Mouse (Mus musculus) lung, embryonic 16.5 days (tissue): ENCODE data around the gene Kif26b. TPM values are rescaled to one million over a fixed set of nuclear protein-coding genes. Genes with fewer than 3 reads are reported as not detected.

Source experiments
- ATAC-seq: fragments of 200-750 bp; cut with Nextera tagmentation; 2 replicates; pipeline ENCODE4 v1.8.0; 2017; ENCODE audit warnings: low read depth, mild to moderate bottlenecking, moderate library complexity
- H3K27ac ChIP-seq: fragments of 300-500 bp; sonication (generic); 2 replicates; pipeline ENCODE4 v1.5.1; 2014; ENCODE audit warnings: mild to moderate bottlenecking, control low read depth, low read length
- H3K27me3 ChIP-seq: fragments of 300-500 bp; sonication (generic); 2 replicates; pipeline ENCODE4 v1.6.1; 2014; ENCODE audit warnings: low read depth, low read length, mixed read lengths; ENCODE audit not compliant: control insufficient read depth, insufficient read depth
- H3K36me3 ChIP-seq: fragments of 300-500 bp; sonication (generic); 2 replicates; pipeline ENCODE4 v1.6.1; 2014; ENCODE audit warnings: low read length; ENCODE audit not compliant: control insufficient read depth, insufficient read depth
- H3K4me1 ChIP-seq: fragments of 300-500 bp; sonication (generic); replicated peaks from 2 replicates; pipeline ENCODE4 v1.6.1; 2014; ENCODE audit warnings: low read length, mixed read lengths; ENCODE audit not compliant: control insufficient read depth, insufficient read depth
- H3K4me2 ChIP-seq: fragments of 300-500 bp; sonication (generic); 2 replicates; pipeline ENCODE4 v1.6.1; 2014; ENCODE audit warnings: low read depth, low read length, control low read depth
- H3K4me3 ChIP-seq: fragments of 300-500 bp; sonication (generic); 2 replicates; pipeline ENCODE4 v1.5.1; 2014; ENCODE audit warnings: mild to moderate bottlenecking, low read length, control low read depth
- H3K9ac ChIP-seq: fragments of 300-500 bp; sonication (generic); 2 replicates; pipeline ENCODE4 v1.6.1; 2014; ENCODE audit warnings: low read length, control low read depth
- H3K9me3 ChIP-seq: fragments of 300-500 bp; sonication (generic); 2 replicates; pipeline ENCODE4 v1.6.1; 2016; ENCODE audit warnings: low read length; ENCODE audit not compliant: control insufficient read depth
- WGBS: fragments of 180-500 bp; shearing (Covaris S2); extraction: QIAGEN DNeasy Blood & Tissue Kit; methylation state at CpG from one replicate; pipeline ENCODE4 v1.1.7; 2014; 5-methylcytosine and 5-hydroxymethylcytosine counted together
- polyA plus RNA-seq: library from polyadenylated mRNA; unstranded; fragments of >200 nt; fragmentation: Nextera tagmentation; extraction: Ambion mirVana; gene quantifications from 2 replicates; pipeline ENCODE4 v1.2.1, GENCODE M21; 2015

Gene Kif26b
- polyA plus RNA-seq, 1 experiment from 2014 or later: 0.68 TPM

- Histone ChIP-seq H3K36me3 (no peaks in the 10 kb centered on the region), H3K4me2 (no peak overlapping the region), H3K4me3 (no peak overlapping the region), H3K4me1 (no peaks in the 10 kb centered on the region), H3K27me3 (no peaks in the 10 kb centered on the region), H3K27ac (no peak overlapping the region), H3K9me3 (no peaks in the 10 kb centered on the region), H3K9ac (no peak overlapping the region)
- no peak for ATAC-seq
- WGBS: 96% methylated on average over 6 of the region's 6 CpGs
Measured at GRCm38 (mm10) chr1:178784043-178784442, 255.1 kb downstream of the Kif26b start.

- WGBS: 39% methylated on average over 1 of the region's 1 CpGs
- H3K27me3 ChIP-seq: no peaks in the 10 kb centered on the region
- H3K4me3 ChIP-seq: no peak overlapping the region
- no peaks in the 10 kb centered on the region for H3K9me3 ChIP-seq
- no peaks in the 10 kb centered on the region for H3K36me3 ChIP-seq
- ATAC-seq: no peak
- H3K27ac ChIP-seq: no peak overlapping the region
- H3K4me1 ChIP-seq: no peaks in the 10 kb centered on the region
- H3K9ac ChIP-seq: no peak overlapping the region
- no peak overlapping the region for H3K4me2 ChIP-seq
Measured at GRCm38 (mm10) chr1:178791266-178791665, 262.3 kb downstream of the Kif26b start.

- Histone ChIP-seq H3K4me1 (no peaks in the 10 kb centered on the region), H3K9ac (no peak overlapping the region), H3K4me3 (no peak overlapping the region), H3K27me3 (no peaks in the 10 kb centered on the region), H3K4me2 (no peak overlapping the region), H3K27ac (no peak overlapping the region), H3K36me3 (no peaks in the 10 kb centered on the region), H3K9me3 (no peaks in the 10 kb centered on the region)
- 89% methylated on average over 5 of the region's 5 CpGs for WGBS
- no peak for ATAC-seq
Measured at GRCm38 (mm10) chr1:178792726-178793125, 263.8 kb downstream of the Kif26b start.

- no peak overlapping the region for H3K4me2 ChIP-seq
- no peak overlapping the region for H3K27ac ChIP-seq
- H3K9me3 ChIP-seq: no peaks in the 10 kb centered on the region
- no peak overlapping the region for H3K9ac ChIP-seq
- H3K4me3 ChIP-seq: no peak overlapping the region
- H3K4me1 ChIP-seq: no peaks in the 10 kb centered on the region; the same call in 1 of the 2 replicates
- no peak for ATAC-seq
- H3K36me3 ChIP-seq: no peaks in the 10 kb centered on the region
- 88% methylated on average over 7 of the region's 7 CpGs for WGBS
- no peaks in the 10 kb centered on the region for H3K27me3 ChIP-seq
Measured at GRCm38 (mm10) chr1:178794866-178795265, 265.9 kb downstream of the Kif26b start.

- H3K4me2 ChIP-seq: no peak overlapping the region
- WGBS: 70% methylated on average over 2 of the region's 2 CpGs
- no peaks in the 10 kb centered on the region for H3K9me3 ChIP-seq
- H3K27ac ChIP-seq: no peak overlapping the region
- no peak overlapping the region for H3K4me3 ChIP-seq
- H3K36me3 ChIP-seq: no peaks in the 10 kb centered on the region
- ATAC-seq: no peak
- no peaks in the 10 kb centered on the region for H3K27me3 ChIP-seq
- H3K9ac ChIP-seq: no peak overlapping the region
- no peaks in the 10 kb centered on the region; the same call in 1 of the 2 replicates for H3K4me1 ChIP-seq
Measured at GRCm38 (mm10) chr1:178797388-178797787, 268.5 kb downstream of the Kif26b start.

- Histone ChIP-seq H3K27ac (no peak overlapping the region), H3K4me3 (no peak overlapping the region), H3K27me3 (no peaks in the 10 kb centered on the region), H3K4me2 (no peak overlapping the region), H3K9ac (no peak overlapping the region), H3K4me1 (no peaks in the 10 kb centered on the region; the same call in 1 of the 2 replicates), H3K9me3 (no peaks in the 10 kb centered on the region), H3K36me3 (no peaks in the 10 kb centered on the region)
- peak; percentile 31; the same call in 1 of the 2 replicates for ATAC-seq
- under 1% methylated on average over 5 of the region's 5 CpGs for WGBS
Measured at GRCm38 (mm10) chr1:178798333-178798732, 269.4 kb downstream of the Kif26b start.

GRCm38 (mm10) chr1:178798886-178799285 is 270.0 kb downstream of the Kif26b start:
- 55% methylated on average over 8 of the region's 8 CpGs for WGBS
- Histone ChIP-seq H3K4me1 (no peaks in the 10 kb centered on the region; the same call in 1 of the 2 replicates), H3K36me3 (no peaks in the 10 kb centered on the region), H3K27me3 (no peaks in the 10 kb centered on the region), H3K9ac (no peak overlapping the region), H3K4me3 (no peak overlapping the region), H3K9me3 (no peaks in the 10 kb centered on the region), H3K4me2 (no peak overlapping the region), H3K27ac (no peak overlapping the region)
- no peak for ATAC-seq

- no peak overlapping the region for H3K27ac ChIP-seq
- WGBS: 64% methylated on average over 11 of the region's 11 CpGs
- H3K9me3 ChIP-seq: no peaks in the 10 kb centered on the region
- H3K9ac ChIP-seq: no peak overlapping the region
- no peak overlapping the region for H3K4me3 ChIP-seq
- no peak overlapping the region for H3K4me2 ChIP-seq
- no peaks in the 10 kb centered on the region for H3K27me3 ChIP-seq
- ATAC-seq: no peak
- no peaks in the 10 kb centered on the region for H3K36me3 ChIP-seq
- H3K4me1 ChIP-seq: no peaks in the 10 kb centered on the region; the same call in 1 of the 2 replicates
Measured at GRCm38 (mm10) chr1:178799836-178800552, 271.1 kb downstream of the Kif26b start.

- no peaks in the 10 kb centered on the region for H3K27me3 ChIP-seq
- H3K4me1 ChIP-seq: no peaks in the 10 kb centered on the region; the same call in 1 of the 2 replicates
- no peaks in the 10 kb centered on the region for H3K36me3 ChIP-seq
- H3K9ac ChIP-seq: no peak overlapping the region
- no peak overlapping the region for H3K4me2 ChIP-seq
- no peaks in the 10 kb centered on the region for H3K9me3 ChIP-seq
- no peak overlapping the region for H3K27ac ChIP-seq
- WGBS: 38% methylated on average over 3 of the region's 3 CpGs
- ATAC-seq: peak; percentile 76
- no peak overlapping the region for H3K4me3 ChIP-seq
Measured at GRCm38 (mm10) chr1:178803155-178803554, 274.2 kb downstream of the Kif26b start.
